Mouse (Mus musculus) layer of hippocampus, postnatal 10 days (tissue): ENCODE measurements around the gene Ldha. TPM values are rescaled to one million over a fixed set of nuclear protein-coding genes. Genes with fewer than 3 reads are reported as not detected.
"Not testable (repeated sequence)": the region's sequence is repeated elsewhere in the genome, so short reads cannot be mapped to it uniquely, and the experiment has no call there.

Source experiments
- DNase-seq, 2 experiments: peaks; one replicate each; pipeline ENCODE4 v3.0.0; 2021; ENCODE audit warnings: low spot score in 2 of 2
- long read RNA-seq: library from polyadenylated mRNA; stranded (forward); transcript quantifications from one replicate; pipeline ENCODE4 v2.0.0, GENCODE M21; 2023
- total RNA-seq, 2 experiments: library from RNA; stranded (reverse); gene quantifications; 2 replicates each; pipeline ENCODE4 v1.2.3; 2021

The Ldha gene
- total RNA-seq, result 100 to 1,000 TPM; 430 to 445 TPM
- long read RNA-seq, transcript Ldha-202 (8 exons, 1,588 nt), result major isoform, 1,118 of 1,180 reads
- long read RNA-seq, partial matches to known transcripts, result 44 of 1,180 reads
- long read RNA-seq, other reads (novel, unspliced or antisense), result 18 of 1,180 reads

DNA sequence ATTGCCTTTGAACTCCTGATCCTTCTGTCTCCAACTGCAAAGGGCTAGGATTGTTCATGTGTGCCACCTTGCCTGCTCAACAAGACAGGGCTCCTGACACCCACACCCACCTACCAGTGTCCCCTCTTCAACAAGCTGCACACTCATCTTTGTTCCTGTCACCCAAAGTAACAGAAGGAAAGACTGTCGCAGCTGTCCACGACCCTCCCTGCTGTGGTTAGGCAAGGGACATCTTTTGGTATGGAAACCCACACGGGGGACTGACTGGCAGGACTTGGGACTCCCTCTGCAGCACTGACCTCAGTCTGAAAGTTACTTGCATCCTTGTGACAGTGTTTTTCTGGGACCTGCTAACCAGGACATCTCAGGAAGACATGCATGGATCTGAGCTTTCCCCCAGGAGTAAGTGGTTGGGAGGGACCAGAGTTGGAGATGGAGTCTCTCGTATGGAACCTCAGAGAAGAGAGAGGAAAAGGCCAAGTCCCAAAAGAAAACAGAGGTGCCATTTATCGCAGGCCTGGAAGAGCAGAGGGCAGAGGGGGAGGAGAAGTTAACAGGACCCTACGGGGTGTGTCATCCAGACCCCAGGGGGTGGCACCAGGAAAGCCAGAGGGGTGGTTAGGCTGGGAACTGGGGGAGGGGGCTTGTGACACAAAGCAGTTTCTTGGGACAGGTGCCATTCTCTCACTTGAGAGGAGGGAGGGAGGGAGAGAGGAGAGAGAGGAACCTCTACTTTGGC, at the start of gene Ldha:
Gene Ldha, plus strand, starts transcription at position 689 of the 739 bp plus-strand sequence.
- DNase-seq, result no peak

DNA sequence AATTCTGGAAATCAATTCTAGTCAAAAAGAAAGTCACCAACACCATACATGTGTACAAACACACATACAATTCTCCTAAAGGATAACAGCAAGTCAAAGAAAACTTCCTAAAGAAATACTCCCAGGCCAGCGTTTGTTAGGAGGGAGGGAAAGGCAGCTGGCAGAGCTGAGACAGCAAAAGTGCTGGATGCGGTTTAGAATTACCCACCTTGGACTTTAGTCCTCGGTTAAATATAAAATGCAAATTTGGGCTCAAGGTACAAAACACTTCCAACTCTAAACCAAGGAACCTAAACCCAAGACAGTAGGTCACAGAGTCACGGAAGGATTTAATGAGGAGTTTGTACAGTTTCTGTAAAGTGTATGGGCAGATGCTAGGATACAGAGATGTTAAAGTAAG, 47.4 kb upstream of the Ldha start:
- no peak for DNase-seq

DNA sequence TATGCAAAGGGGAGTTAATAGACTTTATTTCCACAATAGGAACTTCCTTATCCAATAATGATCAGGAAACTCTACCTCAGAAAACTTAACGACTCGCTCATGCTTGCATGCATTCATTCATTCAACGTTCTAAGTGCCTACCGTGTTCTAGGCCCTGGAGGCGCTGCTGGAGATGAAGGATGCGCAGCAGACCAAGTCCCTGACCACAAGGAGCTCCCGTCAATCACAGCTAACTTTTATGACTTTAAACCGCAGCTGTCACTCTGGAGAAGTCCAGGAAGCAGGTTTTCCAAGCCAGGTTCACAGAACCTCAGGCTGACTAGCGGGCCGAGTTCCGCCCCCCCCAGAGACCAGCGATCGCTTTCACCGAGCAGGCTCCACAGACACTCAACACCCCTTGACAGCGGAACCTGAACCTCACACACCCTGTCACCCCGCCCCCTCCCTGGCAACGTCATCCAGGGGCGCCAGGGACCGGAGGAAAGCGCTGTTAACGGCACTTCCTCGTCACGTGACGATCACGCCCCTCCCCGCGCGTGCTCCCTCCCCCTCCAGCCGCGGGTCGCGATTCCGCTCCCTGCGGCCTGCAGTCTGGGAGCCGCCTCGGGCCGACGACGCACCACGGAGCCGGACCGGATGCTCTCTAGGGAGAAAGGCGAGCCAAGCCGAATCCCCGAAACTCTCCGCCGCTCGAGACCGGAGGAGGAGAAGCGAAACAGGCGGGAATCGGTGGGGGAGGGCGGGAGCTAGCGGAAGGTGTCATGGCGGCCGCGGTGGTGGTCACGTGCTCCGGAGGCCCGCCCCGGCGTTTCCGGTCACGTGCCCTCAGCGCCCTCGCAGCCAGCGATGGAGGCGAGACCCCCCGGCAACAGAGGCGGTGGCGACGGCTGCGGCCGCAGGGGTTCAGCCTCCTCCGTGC, 45.7 kb upstream of the Ldha start, which contains the start of the genes Hps5 and Gtf2h1:
Gene Hps5, minus strand, starts transcription at position 778 of the 919 bp plus-strand sequence.
Gene Gtf2h1, plus strand, starts transcription at position 817 of the 919 bp plus-strand sequence.
- peak; percentile 97 for DNase-seq

DNA sequence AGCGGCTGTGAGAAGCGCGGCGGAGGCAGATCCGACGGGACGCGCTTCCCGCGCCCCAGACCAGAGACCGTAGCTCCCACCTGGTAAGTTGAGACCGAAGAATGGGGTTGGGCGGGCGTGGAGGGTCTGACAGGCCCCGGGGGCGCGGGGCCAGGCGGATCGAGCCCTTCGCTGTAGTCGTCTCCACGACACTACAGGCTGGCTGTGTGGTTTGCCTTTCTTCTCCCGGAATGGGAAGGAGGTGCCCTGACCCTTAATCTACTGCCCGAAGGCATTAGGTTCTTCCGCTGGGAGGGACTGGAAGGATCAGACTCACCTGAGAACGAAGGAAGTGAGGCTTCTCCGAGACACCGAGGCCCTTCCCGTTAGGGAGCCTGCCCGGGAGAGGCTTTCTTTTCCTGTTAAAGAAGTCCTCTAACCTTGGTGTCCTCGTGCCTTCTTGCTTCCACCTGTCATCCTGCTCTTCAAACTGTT, 45.0 kb upstream of the Ldha start:
- DNase-seq, result no peak

DNA sequence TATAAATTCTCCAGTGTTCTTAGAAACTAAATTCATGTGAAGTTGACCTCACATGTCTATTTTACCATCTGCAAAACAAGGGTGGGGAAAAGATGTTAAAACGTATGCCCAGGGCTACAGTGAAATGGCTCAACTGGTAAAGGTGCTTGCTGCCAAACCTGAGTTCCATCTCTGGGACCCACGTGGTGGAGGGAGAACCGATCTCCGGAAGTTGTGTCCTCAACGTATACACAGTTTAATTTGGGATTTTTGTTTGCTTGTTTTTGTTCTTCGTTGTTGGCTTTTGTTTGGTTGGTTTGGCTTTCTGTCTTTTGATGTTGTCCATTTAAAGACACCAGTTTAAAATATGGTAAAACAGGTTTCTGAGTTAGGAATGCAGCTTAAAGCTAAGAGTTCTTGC, 44.5 kb upstream of the Ldha start:
- no peak for DNase-seq

DNA sequence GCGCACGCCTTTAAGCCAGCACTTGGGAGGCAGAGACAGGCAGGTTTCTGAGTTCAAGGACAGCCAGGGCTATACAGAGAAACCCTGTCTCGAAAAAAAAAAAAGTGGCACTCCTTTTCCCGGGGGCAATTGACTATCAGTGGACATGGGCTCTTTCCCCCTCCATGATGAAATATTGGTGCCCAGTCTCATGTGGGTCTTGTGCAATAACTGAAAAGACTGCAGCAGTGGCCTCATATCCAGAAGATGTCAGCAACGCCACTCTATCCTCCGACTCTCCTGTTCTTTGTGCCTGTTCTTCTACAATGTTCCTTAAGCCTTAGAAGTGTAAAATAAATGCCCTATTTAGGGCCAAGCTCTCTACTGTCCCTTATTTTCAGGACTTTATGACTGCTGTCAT, 30.9 kb upstream of the Ldha start:
- DNase-seq, result no peak

DNA sequence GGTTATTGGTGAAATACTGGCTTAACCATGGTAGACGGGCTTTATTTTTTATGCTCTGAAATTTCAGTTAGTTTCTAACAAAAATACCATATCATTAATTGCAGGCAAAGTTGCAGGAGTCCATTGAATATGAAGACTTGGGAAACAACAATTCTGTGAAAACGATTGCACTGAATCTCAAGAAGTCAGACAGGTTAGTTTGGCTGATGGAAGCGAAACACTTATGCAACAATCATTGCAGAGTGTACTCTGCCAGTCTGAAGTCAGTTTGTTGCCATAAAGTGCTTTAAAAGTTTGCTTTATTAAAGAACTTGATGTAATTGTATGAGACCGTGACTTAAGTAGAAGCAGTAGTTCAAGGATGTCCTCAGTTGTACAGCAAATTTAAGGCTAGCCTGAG, 27.3 kb upstream of the Ldha start:
- DNase-seq, result no peak

DNA sequence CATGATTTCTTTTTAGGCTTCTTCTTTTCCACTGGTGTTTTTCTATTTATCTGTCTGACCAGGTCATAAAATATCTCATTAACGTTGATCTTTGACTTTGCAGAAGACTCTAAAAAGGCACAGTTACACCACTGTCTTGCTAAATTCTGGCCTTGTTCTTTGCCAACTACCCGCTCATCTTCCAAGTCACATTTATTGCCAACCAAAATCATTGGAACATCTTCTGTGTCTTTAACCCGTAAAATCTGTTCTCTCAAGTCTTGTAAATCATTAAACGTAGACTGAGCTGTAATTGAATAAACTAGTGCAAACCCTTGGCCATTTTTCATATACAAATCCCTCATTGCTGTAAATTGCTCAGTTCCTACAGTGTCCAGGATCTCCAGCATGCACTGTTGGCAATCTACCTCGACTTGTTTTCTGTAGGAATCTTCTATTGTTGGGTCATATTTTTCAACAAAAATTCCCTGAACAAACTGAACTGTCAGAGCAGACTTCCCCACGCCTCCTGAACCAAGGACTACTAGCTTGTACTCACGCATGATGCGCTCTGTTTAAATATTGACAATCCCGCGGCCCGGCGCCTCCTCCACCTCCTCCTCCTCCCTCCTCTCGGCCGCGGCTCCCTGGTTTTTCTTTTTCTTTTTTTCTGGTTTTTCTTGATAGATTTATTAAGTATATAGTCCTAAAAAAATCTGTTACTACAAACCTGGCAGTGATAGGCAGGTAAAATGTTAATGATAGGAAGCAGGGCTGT, 20.2 kb upstream of the Ldha start:
- DNase-seq, result not testable (repeated sequence)

DNA sequence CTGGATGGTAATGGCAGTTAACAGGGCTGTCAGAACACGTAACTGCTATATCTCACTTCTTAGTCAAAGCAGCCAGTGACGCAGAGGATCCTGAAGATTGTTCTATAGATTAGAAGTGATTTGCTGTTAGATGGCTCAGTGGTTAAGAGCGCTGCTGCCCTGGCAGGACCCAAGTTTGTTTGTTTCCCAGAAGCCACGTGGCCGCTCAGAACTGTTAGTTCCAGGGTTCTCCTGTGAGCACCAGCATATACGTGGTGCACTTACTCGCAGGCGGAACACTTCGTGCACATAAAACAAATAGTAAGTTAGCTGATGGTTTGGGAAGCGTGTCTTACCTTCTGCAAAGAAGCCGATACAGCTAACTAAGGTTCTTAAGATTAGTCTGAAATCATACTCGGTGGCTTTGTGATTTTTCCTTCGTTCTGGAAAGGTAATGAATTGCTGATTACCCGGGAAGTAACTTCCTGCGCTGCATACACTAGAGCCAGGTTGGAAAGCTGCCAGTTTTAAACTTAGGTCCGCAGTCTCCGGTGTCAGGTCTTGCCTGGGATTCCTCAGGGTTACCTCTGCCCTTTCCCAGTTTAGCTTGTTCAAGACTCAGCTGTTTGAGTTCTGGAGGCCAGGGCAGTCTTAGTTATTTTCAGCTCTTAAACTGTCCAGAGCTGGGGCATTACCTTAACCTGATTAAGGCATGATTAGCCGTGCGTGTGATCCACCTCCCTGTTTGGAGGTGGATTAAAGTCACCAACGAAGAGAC, 14.1 kb upstream of the Ldha start:
- no peak for DNase-seq

DNA sequence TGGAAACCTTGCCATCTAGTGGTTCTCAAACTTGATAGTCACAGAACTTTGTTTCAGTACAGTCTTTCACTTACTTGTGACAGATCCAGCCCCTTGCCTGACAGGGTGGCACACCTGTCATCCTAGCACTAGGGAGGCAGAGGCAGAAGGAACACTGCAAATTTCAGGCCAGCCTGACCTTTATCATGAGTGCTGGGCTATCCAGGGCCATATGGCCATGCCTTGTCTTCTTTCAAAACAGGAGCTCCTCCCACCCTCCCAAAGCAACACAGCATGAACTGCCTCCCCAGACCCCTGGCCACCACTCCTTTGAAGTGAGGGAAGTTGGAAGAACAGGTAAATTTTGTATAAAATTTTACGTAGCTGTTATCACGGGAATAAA, 13.5 kb upstream of the Ldha start:
- DNase-seq, result no peak

DNA sequence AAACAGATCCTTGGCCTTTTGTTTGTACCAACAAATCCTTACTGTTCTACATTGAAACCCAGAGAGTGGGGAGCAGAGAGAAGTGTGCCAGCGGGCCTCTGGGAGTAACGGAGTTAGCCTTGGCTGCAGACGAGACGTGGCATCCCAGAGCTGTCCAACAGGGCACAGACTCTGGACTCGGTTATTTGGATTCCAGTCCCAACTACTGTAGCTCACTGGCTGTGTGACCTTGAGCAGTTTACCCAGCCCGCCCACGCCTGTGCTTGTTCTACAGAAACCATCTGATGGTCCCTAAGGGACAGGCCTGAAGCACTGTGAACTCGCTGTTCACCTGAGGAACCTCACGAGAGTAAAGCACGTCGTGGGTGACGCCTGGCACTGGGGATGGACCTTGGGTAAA, 11.4 kb upstream of the Ldha start:
- DNase-seq, result no peak

DNA sequence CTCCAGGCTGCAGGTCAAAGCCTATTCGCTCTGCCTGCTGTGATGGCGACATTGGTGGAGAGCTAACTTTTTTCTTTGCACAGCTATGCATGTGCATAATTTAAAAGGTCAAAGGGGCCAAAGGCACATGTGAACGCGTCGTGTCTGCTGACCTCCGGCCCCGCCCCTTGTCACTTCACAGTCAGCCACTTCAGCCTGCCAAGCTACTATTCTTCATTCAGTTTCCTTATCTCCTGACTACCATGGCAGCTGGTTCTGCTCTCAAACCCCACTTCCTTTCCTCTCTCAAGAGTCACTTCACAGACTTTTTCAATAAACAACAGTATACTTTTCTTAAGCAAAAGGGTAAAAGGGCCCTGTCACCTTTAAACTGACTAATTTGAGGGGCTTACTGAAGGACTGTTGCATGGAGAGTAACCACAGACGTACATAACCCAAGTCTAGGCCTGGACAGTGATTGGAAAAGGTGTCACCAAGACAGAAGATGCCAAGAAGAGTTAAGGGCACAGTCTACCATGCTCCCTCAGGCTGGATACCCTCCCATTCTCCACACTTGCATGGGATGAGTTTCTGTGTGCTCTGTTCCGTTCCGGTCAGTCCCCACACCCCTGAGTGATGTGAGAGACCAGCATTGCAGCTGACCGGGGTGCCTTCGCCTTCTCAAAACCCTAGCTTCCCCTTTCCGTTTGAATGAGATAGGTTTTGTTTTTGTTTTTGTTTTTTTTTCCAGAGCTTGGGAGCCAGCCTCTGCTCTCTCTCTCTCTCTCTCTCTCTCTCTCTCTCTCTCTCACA, 10.3 kb upstream of the Ldha start:
- no peak for DNase-seq

DNA sequence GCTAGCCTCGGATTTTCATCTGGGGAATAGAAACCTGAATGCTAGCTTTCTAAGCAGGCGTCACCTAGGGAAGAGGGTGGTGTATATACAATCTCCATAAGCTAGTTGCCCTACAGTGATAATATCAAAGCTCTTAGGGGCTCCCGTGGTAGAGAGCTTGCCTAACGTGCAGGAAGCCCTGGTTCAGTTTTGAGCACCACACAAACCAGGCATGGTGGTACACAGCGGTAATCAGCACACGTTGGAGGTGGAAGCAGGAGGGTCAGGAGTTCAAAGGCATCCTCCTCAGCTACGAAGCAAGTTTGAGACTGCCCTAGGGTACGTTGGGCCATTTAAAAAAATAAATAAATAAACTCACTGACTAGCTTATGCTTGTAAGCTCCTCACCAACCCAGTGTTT, 9.6 kb upstream of the Ldha start:
- DNase-seq, result no peak

DNA sequence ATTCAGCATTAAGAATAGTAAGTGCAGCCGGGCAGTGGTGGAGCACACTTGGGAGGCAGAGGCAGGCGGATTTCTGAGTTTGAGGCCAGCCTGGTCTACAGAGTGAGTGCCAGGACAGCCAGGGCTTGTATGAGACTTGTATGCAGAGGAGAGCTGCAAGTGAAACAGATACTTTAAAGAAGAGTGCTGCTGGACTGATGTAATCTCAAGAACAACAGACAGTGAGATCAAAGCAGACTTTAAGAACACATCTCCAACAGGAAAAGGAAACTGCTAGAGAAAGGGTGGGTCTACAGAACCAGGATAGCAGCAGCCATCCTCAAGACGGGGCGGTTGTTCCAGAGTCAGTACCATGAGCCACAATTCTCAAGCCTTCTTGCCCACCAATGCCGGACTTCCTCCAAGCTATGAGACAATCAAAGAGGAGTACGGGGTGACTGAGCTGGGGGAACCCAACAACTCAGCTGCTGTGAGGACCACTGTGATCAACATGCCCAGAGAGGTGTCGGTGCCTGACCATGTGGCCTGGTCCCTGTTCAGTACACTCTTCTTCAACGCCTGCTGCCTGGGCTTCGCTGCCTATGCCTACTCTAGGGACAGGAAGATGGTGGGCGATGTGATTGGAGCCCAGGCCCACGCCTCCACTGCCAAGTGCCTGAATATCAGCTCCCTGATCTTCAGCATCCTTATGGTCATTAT, 9.0 kb upstream of the Ldha start:
- DNase-seq, result not testable (repeated sequence)

DNA sequence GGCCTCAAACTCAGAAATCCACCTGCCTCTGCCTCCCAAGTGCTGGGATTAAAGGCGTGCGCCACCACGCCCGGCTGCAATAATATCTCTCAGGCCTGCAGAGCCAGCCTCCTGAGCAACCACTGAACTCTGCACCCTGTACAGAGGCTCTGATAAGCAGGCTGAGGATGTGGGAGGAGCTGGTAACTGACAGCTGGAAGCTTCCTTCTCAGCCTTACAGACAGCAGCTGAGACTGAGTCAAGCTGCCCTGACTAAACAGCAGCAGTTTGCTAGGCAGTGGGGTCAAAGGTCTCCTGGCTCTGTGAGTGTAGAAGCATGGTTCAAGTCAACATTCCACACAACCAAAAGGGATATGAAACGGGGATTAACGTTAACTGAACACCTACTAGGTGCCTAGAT, 8.0 kb upstream of the Ldha start:
- no peak for DNase-seq

DNA sequence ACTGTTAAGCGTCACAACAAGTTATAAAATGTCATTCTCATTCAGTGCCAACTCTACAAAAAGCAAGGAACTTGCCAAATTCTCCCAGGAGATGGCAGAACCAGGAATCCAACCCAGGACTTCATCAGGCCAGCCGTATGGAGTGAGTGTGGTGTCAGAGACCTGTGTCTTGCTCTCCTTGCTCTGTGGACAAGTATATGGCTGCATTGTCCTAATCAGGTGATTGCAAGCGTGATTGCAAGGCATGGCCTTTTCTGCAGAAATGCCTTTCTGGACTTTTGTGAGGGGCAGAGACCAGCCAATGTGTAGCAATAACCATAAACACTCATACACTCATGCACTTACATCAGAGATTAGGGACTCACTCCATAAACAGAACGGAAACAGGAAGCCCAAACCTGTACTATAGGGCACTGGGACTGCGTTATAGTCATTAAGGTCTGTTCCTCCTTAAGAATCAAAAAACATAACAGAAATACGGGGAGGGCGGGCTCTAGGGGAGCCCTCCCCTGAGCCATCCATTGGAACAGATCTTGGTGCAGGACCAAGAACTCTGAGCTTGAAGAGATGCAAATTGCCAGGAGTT, 7.5 kb upstream of the Ldha start:
- no peak for DNase-seq

DNA sequence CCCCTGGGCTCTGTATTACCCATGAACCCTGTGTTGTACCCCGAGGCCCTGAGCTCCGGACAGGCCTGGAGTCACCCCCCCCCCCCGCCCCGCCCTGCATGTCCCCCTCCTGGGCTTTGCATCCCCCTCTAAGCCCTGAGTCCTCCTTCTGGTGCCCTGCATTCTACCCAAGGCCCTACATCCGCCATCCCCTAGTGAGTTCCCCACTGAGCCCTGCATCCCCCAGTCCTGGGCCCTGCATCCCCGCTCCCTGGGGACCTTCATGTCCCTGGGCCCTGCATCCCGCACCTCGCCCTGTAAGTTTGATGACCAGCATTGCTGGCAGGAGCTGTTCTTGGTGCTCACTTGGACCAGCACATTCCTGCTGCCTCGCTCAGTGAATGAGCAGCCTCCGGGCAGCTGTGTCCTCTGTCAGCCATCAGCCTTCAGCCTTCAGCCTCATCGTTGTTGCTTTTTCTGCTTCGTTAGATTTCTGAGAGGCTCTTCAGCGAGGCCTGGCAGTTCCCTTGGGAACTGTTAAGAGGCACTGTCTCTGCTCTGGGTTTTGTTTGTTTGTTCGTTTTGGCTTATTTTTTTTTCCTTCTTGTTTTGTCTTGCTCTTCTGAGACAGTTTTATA, 6.2 kb upstream of the Ldha start:
- DNase-seq, result no peak

DNA sequence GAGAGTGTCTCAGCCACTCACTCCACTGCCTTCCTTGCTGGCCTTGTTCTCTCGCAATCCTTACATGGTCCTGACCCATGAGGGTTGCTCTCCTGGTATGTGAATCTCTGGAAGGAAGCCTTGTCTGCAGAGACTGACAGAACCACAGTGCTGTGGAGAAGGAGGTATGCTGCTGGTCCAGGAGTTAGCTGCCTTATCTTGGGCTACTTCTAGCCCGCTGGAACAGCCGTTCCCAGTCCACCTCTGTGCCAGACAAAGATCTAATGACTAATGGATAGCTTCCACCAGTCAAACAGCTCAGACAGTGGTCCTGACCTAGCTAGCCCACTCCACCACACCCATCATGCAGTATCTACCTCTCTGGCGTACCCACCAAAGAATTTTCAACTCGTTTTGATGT, 4.9 kb upstream of the Ldha start:
- DNase-seq, result no peak
